Mouse (Mus musculus) erythroblast, embryonic 14.5 days (primary cell): ENCODE data around the gene Wnt6. TPM values are rescaled to one million over a fixed set of nuclear protein-coding genes. Genes with fewer than 3 reads are reported as not detected.

Source experiments
- H3K27me3 ChIP-seq: 2 replicates; pipeline ENCODE4 v1.6.1; 2012; ENCODE audit warnings: inconsistent platforms; ENCODE audit not compliant: control insufficient read depth
- H3K36me3 ChIP-seq: 2 replicates; pipeline ENCODE4 v1.6.1; 2012; ENCODE audit warnings: mild to moderate bottlenecking, inconsistent platforms; ENCODE audit not compliant: control insufficient read depth
- H3K4me1 ChIP-seq: 2 replicates; pipeline ENCODE4 v1.6.1; 2012; ENCODE audit warnings: inconsistent platforms; ENCODE audit not compliant: control insufficient read depth
- H3K4me3 ChIP-seq: replicated peaks from 2 replicates; pipeline ENCODE3; 2012; ENCODE audit warnings: moderate library complexity, mild to moderate bottlenecking, inconsistent platforms
- H3K9me3 ChIP-seq: 2 replicates; pipeline ENCODE4 v1.6.1; 2012; ENCODE audit warnings: low read length, inconsistent platforms, mixed read lengths; ENCODE audit not compliant: control insufficient read depth
- GATA1 ChIP-seq: IDR thresholded peaks from 2 replicates; pipeline ENCODE4 v1.6.1; 2012; ENCODE audit warnings: low read length, inconsistent platforms, mixed read lengths
- TAL1 ChIP-seq: IDR thresholded peaks from 3 replicates; pipeline ENCODE4 v1.6.1; 2012; ENCODE audit warnings: low read length, inconsistent platforms, mixed read lengths
- polyA plus RNA-seq: library from polyadenylated mRNA; stranded (reverse); fragments of >175 nt; gene quantifications from 2 replicates; pipeline ENCODE4 v1.2.3, GENCODE M21; 2012

Wnt6 gene
- polyA plus RNA-seq, 1 experiment = not detected

GRCm38 (mm10) chr1:74771467-74771844 is 236 bp upstream of the Wnt6 start:
- Histone ChIP-seq H3K4me3 (no peak overlapping the region), H3K27me3 (peaks cover 84% of the 10 kb centered on the region)
- TF ChIP-seq TAL1 = no peak
- no peak for TF ChIP-seq GATA1

DNA sequence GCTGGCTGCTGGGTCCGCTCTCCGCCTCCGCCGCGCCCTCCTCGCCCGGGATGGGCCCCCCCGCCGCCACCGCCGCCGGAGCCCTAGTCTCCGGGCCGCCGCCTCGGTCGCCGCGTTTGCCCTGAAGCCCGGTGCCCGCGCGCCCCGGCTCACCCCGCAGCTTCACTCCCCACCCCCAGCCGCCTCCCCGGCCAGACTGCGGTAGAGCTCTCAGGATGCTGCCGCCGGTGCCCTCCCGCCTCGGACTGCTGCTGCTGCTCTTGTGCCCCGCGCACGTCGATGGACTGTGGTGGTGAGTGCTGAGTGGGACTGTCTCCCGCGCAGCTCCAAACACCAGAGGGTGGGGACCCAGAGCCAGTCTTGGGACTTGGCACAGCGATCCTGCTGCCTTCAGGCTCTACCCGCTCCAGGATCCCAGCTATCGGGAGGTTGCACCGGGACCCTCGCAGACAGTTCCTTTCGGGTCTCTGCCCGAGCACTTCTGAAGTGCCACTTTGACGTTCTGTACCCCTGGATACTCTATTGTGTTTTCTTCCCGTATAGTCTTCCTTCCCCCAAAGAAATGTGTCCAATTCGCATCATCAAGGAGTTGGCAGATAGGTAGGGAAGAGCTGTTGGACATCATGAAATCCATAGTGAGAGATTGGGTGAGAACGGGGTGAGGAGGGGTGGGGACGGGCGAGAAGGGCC is 384 bp downstream of the Wnt6 start:
- peaks cover 4% of the 10 kb centered on the region; the same call in 1 of the 2 replicates for H3K9me3 ChIP-seq

More at GRCm38 (mm10) chr1:74771467-74771844, 236 bp upstream of the Wnt6 start:
- Histone ChIP-seq H3K4me1 (no peaks in the 10 kb centered on the region), H3K9me3 (peaks cover 4% of the 10 kb centered on the region; the same call in 1 of the 2 replicates), H3K36me3 (no peaks in the 10 kb centered on the region)

DNA sequence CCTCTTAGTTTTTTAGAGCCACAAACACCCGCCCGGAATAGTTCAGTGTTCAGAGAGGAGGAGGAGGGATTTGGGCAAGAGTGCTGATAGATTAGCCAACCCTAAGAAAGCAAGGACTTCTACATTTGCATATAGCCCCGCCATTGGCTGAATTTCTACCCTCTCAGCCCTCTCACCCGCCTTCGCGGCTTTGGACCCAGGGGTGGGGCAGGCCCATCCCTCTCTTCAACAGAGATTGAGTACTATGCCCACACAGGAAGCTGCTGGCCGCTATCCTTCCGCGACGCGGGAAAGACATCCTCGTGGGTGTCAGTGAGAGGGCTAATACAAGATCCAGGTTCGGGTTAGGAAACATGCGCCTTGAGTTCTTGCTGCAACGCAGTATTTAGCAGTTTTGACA is 1.4 kb downstream of the Wnt6 start:
- no peak overlapping the region for H3K4me3 ChIP-seq
- H3K36me3 ChIP-seq = no peaks in the 10 kb centered on the region
- peaks cover 85% of the 10 kb centered on the region for H3K27me3 ChIP-seq
- H3K4me1 ChIP-seq = no peaks in the 10 kb centered on the region
- TF ChIP-seq GATA1 = no peak
- no peak for TF ChIP-seq TAL1
- peaks cover 4% of the 10 kb centered on the region; the same call in 1 of the 2 replicates for H3K9me3 ChIP-seq

More for the DNA sequence above, 384 bp downstream of the Wnt6 start:
- Histone ChIP-seq H3K27me3 (peaks cover 86% of the 10 kb centered on the region), H3K4me1 (no peaks in the 10 kb centered on the region), H3K36me3 (no peaks in the 10 kb centered on the region), H3K4me3 (no peak overlapping the region)
- TF ChIP-seq TAL1 (no peak), GATA1 (no peak)

DNA sequence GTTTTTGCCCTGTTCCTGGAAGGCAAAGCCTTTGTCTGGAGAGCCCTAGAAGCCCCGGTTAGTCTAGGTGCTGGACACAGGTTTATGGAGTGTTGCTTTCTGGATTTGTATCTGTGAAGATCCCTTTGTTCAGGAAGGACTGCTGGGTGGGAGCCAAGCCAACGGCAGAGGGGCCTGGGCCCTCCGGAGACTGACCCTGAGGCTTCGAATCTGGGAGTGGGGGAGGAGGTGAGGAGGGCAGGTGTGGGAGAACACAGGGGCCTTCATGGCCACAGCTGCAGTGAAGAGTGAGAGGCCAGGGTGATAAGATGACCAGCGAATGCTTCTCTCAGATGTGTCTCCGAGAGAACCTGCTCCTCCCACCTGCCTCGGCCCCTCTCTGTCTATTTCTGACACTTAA is 2.4 kb downstream of the Wnt6 start:
- Histone ChIP-seq H3K4me1 (no peaks in the 10 kb centered on the region), H3K4me3 (no peak overlapping the region), H3K9me3 (peaks cover 4% of the 10 kb centered on the region; the same call in 1 of the 2 replicates), H3K27me3 (peaks cover 80% of the 10 kb centered on the region), H3K36me3 (no peaks in the 10 kb centered on the region)
- TF ChIP-seq GATA1 = no peak
- no peak for TF ChIP-seq TAL1

- H3K27me3 ChIP-seq = peaks cover 76% of the 10 kb centered on the region
- H3K9me3 ChIP-seq = peaks cover 4% of the 10 kb centered on the region; the same call in 1 of the 2 replicates
- no peaks in the 10 kb centered on the region for H3K4me1 ChIP-seq
- no peak overlapping the region for H3K4me3 ChIP-seq
- no peaks in the 10 kb centered on the region for H3K36me3 ChIP-seq
- TF ChIP-seq GATA1 (no peak), TAL1 (no peak)
These were observed 4.1 kb downstream of the Wnt6 start for GRCm38 (mm10) chr1:74775816-74776215.

DNA sequence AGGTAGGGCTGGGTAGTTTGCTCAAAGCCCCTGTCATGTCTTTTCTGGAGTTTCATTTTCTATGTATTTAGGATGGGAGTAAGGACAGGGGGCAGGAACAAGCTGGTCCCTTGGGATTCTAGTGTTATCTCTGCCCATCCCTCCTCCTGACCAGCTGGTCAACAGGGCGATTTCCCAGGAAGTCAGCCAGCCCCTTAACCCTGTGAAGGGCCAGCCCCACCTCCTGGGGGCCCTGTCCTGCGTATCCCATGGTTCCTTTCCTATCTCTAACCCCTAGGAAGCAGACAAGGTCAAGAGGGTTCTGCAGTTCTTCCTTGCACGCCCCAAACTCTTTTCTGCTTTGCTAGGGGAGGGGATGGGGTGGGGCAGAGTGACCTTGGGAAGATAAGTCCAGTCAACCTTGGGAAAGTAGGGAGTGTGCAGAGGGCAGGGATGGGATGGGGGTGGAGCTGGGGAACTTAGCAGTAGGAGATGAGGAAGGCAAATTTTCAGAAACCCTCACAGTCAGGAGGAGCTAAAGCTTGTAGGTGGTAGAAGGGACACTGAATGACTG is 7.3 kb downstream of the Wnt6 start:
- H3K27me3 ChIP-seq = peaks cover 76% of the 10 kb centered on the region
- peaks cover under 1% of the 10 kb centered on the region for H3K4me1 ChIP-seq
- no peaks in the 10 kb centered on the region for H3K9me3 ChIP-seq
- no peaks in the 10 kb centered on the region for H3K36me3 ChIP-seq
- no peak for TF ChIP-seq TAL1
- no peak for TF ChIP-seq GATA1
- no peak overlapping the region for H3K4me3 ChIP-seq

- peaks cover 80% of the 10 kb centered on the region for H3K27me3 ChIP-seq
These were observed 10.4 kb downstream of the Wnt6 start for GRCm38 (mm10) chr1:74782045-74782444.

DNA sequence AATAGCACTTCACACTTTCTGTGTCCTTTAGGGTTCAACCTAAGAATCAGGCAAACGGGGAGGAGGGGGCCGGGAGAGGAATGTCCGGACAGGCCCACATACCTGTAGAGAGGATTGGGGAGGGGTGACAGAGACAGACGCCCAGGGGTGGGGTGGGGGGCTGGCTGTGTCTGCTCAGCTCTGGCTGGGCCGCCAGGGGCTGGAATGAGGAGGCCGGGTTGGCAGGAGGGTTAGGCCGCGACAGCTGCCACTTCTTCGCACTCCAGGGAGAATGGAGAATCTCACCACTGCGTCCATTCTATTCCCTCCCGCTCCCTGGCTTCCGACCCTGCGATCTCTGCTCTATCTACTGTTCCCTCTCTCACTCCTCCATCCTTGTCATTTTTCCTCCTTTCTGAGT is 11.9 kb downstream of the Wnt6 start:
- Histone ChIP-seq H3K4me1 (peaks cover 4% of the 10 kb centered on the region), H3K27me3 (peaks cover 84% of the 10 kb centered on the region), H3K36me3 (no peaks in the 10 kb centered on the region), H3K9me3 (no peaks in the 10 kb centered on the region), H3K4me3 (no peak overlapping the region)
- TF ChIP-seq TAL1 (no peak), GATA1 (no peak)

More at GRCm38 (mm10) chr1:74782045-74782444, 10.4 kb downstream of the Wnt6 start:
- Histone ChIP-seq H3K4me3 (no peak overlapping the region), H3K4me1 (peaks cover 4% of the 10 kb centered on the region), H3K9me3 (no peaks in the 10 kb centered on the region), H3K36me3 (no peaks in the 10 kb centered on the region)
- TF ChIP-seq GATA1 (no peak), TAL1 (no peak)

DNA sequence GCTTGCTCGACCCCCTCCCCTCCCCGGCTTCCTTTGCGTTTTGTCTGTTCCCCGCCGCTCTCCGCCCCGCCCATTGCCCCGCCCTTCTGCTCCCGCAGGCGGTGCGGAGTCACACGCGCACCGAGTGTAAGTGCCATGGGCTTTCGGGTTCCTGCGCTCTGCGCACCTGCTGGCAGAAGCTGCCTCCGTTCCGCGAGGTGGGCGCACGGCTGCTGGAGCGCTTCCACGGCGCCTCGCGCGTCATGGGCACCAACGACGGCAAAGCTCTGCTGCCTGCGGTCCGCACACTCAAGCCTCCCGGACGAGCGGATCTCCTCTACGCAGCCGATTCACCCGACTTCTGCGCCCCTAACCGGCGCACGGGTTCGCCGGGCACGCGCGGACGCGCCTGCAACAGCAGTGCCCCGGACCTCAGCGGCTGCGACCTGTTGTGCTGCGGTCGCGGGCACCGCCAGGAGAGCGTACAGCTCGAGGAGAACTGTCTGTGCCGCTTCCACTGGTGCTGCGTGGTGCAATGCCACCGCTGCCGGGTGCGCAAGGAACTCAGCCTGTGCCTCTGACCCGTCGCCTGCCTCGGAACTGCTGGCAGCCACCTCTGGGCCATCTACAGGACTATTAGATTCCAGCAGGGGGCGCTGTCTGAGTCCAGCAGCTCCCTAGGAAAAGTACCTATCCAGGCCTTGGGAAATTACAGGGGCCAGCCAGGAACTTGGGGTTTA is 12.5 kb downstream of the Wnt6 start:
- H3K4me3 ChIP-seq = no peak overlapping the region
- peaks cover 84% of the 10 kb centered on the region for H3K27me3 ChIP-seq
- TF ChIP-seq GATA1 = no peak
- TF ChIP-seq TAL1 = no peak
- peaks cover 4% of the 10 kb centered on the region for H3K4me1 ChIP-seq
- H3K36me3 ChIP-seq = no peaks in the 10 kb centered on the region
- no peaks in the 10 kb centered on the region for H3K9me3 ChIP-seq
